Mouse (Mus musculus): ENCODE measurements around the gene Tmbim6. TPM values are rescaled to one million over a fixed set of nuclear protein-coding genes. Genes with fewer than 3 reads are reported as not detected.
"Not testable (repeated sequence)": the region's sequence is repeated elsewhere in the genome, so short reads cannot be mapped to it uniquely, and the experiment has no call there.

Tmbim6 gene
- total RNA-seq, 4 experiments from 2014 or later = 336 to 365 (median 345) TPM

- no peak for DNase-seq (ENCODE audit: low spot score in 2 of 2)
These were observed 9.8 kb upstream of the Tmbim6 start for GRCm38 (mm10) chr15:99382893-99383292.

GRCm38 (mm10) chr15:99384071-99384470 lies 8.6 kb upstream of the Tmbim6 start:
- no peak for DNase-seq (ENCODE audit: low spot score in 2 of 2)

GRCm38 (mm10) chr15:99386110-99386509 lies 6.6 kb upstream of the Tmbim6 start:
- not testable (repeated sequence) for DNase-seq (ENCODE audit: low spot score in 2 of 2)

- no peak for DNase-seq (ENCODE audit: low spot score in 2 of 2)
These were observed 5.9 kb upstream of the Tmbim6 start for GRCm38 (mm10) chr15:99386796-99387195.

- no peak for DNase-seq (ENCODE audit: low spot score in 2 of 2)
These were observed 4.7 kb upstream of the Tmbim6 start for GRCm38 (mm10) chr15:99387976-99388375.

GRCm38 (mm10) chr15:99390472-99391401 lies 1.9 kb upstream of the Tmbim6 start:
- no peak for DNase-seq (ENCODE audit: low spot score in 2 of 2)

GRCm38 (mm10) chr15:99391975-99392374 lies 707 bp upstream of the Tmbim6 start:
- no peak for DNase-seq (ENCODE audit: low spot score in 2 of 2)

GRCm38 (mm10) chr15:99393386-99394252 lies 937 bp downstream of the Tmbim6 start:
- DNase-seq (ENCODE audit: low spot score in 2 of 2) = no peak

GRCm38 (mm10) chr15:99396462-99396861 lies 3.8 kb downstream of the Tmbim6 start:
- DNase-seq (ENCODE audit: low spot score in 2 of 2) = no peak

- DNase-seq (ENCODE audit: low spot score in 2 of 2) = no peak
These were observed 4.2 kb downstream of the Tmbim6 start for GRCm38 (mm10) chr15:99396875-99397274.

- DNase-seq (ENCODE audit: low spot score in 2 of 2) = no peak
These were observed 4.9 kb downstream of the Tmbim6 start for GRCm38 (mm10) chr15:99397622-99398021.

- no peak for DNase-seq (ENCODE audit: low spot score in 2 of 2)
These were observed 7.0 kb downstream of the Tmbim6 start for GRCm38 (mm10) chr15:99399503-99400245.

- no peak for DNase-seq (ENCODE audit: low spot score in 2 of 2)
These were observed 7.9 kb downstream of the Tmbim6 start for GRCm38 (mm10) chr15:99400602-99401001.

- DNase-seq (ENCODE audit: low spot score in 2 of 2) = no peak
These were observed 10.6 kb downstream of the Tmbim6 start for GRCm38 (mm10) chr15:99403159-99403889.

GRCm38 (mm10) chr15:99405150-99405549 lies 12.5 kb downstream of the Tmbim6 start:
- no peak for DNase-seq (ENCODE audit: low spot score in 2 of 2)

- no peak for DNase-seq (ENCODE audit: low spot score in 2 of 2)
These were observed 14.4 kb downstream of the Tmbim6 start for GRCm38 (mm10) chr15:99406986-99407570.

GRCm38 (mm10) chr15:99408845-99409244 lies 16.2 kb downstream of the Tmbim6 start:
- no peak for DNase-seq (ENCODE audit: low spot score in 2 of 2)

- no peak for DNase-seq (ENCODE audit: low spot score in 2 of 2)
These were observed 19.1 kb downstream of the Tmbim6 start for GRCm38 (mm10) chr15:99411747-99412146.

GRCm38 (mm10) chr15:99415793-99416192 lies 23.1 kb downstream of the Tmbim6 start:
- no peak for DNase-seq (ENCODE audit: low spot score in 2 of 2)

- peak in 1 of 2 experiments; percentile 53 for DNase-seq (ENCODE audit: low spot score in 2 of 2)
These were observed 23.7 kb downstream of the Tmbim6 start for GRCm38 (mm10) chr15:99416348-99416882.
